Mouse (Mus musculus): ENCODE results near the gene Greb1.

Greb1 gene

DNA sequence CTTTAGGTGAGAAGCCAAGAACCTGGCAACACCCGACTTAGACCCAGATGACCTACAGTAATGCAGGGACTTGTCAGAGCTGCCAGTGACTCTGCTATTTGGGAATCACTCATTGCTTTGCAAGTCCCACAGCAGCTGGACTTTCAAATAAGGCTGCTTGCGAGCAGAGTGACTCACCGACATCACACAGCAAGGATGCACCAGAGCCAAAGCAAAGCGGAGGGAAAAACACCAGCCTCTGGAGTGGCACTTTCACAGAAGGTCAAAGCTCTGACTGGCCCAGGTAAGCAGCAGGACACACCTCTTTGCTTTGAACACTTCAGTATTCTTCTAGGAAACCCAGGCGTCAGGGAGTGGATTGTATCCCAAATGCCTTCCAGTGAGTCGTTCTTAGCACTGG lies 164.9 kb downstream of the Greb1 start:
- DNase-seq (ENCODE audit: low read depth, low spot score) = no peak

DNA sequence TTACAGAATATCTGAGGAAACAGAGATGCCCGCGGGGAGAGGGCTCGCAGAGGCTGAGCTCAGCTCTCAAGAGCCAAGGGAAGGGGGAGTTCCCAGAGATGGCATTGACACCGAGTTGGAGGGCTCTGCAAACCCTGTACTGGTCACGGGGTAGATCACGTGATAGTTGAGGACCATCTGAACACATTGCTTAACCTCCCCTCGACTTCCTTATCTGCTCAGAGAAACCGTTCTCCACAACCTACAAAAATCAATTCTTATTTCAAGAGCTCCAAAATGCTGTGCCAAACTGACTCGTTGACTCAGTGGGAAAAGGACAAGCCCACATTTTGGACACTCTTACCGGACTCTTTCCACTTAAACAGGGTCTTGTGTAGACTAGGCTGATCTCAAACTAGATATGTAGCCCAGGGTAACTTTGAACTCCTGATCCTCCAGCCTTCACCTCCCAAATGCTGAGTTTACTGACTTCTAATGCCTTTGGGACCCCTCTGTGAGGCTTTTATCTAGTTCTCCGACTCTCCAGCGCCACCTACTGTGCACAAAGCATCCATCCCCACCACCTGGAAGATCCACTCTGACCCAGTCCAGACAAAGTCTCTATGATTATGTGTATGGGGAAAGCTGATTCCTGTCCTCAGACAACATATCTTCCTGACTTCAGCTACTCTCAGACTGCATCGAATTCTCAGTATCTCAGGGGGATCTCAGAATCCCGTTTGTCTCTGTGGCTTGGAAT lies 166.4 kb downstream of the Greb1 start:
- no peak for DNase-seq (ENCODE audit: low read depth, low spot score)

DNA sequence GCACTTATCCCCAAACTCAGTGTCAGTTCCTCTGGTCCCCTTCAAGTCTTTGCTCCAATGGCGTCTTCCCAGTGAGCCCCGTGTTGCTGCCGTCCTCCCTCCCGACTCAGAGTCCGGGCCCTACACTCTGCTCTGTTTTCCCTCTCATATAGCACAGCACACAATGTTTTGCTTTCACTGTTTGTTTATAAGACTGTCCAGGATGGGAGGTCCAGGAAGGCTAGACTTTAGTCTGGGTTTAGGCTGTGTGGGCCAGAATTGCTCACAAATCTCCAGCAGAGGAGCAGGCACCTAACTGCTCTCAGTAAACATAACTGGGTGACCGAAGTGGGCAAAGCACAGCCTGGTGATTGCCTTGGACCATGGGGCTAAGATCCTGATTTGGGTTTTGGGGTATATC lies 167.5 kb downstream of the Greb1 start:
- DNase-seq (ENCODE audit: low read depth, low spot score) = no peak

DNA sequence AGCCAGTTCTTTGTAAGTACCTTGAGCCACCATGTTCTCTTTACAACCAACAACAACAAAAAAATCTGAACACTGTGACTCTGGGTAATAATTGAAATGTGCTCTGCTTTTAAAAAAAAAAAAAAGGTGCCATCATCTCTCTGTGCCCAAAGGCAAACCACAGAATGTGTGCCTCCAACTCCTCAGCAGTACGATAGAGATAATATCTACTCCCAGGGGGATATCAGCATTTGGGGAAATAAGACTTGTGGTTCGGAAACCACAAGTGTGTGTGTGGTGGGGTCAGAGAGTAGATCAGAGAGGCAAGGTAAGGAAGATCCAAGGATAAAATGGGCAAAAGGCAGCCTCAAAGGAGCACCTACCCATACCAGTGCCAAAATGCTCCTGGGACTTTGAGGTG lies 169.3 kb downstream of the Greb1 start:
- no peak for DNase-seq (ENCODE audit: low read depth, low spot score)

DNA sequence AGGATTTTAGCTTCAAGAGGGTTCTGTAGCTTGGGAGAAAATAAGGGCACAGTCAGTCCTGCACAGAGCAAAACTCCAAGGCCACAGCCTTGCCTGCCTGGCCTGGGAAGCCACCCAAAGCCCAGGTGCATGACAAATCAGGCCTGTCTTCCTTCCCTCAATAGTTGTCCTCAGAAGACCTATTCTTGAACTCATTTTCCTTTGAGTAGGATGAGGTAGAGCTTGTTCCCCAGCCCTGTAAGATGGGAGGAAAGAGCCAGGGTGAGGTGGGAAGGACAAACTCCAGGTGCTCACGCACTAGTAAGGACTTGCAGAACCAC lies 169.9 kb downstream of the Greb1 start:
- no peak for DNase-seq (ENCODE audit: low read depth, low spot score)

DNA sequence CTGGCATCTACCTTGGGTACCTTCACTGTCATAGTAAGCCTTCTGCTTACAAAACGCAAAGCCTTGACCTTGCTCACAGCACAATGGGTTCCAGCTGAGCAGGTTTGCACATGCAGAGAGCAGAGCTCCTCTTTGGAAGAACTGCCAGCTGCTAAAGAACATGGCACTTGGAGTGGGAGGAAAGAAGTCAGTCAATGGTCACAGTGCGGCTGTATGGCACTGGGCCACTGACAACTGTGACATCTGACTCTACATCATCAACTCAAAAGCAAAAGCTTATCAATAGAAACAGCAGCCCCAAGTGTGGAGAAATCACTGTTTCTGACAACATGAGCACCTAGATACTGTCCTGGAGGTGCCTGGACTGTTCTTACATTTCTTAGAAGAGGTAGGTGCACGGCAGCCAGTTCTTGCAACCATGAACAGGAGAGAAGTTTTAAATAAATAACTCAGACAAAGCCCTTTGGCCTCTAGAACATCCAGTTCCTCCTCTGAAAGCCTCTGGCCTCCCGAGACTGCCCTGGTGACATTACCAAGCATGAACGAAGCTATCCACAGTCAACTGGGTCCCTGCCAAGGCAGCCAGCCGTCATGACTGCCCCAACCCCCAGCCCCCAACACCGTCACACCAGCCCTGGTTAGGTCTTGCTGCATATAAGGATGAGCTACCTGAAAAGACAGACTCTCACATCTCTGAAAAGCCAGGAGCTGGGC lies 170.4 kb downstream of the Greb1 start:
- peak; percentile 77 for DNase-seq (ENCODE audit: low read depth, low spot score)
